Mouse (Mus musculus) skeletal muscle tissue, adult 2 months (tissue): ENCODE results near the gene Ezh1.

ENCODE experiments used
- DNase-seq: peaks from one replicate; pipeline ENCODE4 v3.0.0-alpha.2; 2012; ENCODE audit warnings: low read depth, low spot score

Gene Ezh1

GRCm38 (mm10) chr11:101211970-101212369 lies 14.3 kb downstream of the Ezh1 start:
- peak; percentile 64 for DNase-seq

- no peak for DNase-seq
Observed at GRCm38 (mm10) chr11:101200986-101201385, 25.3 kb downstream of the Ezh1 start.

GRCm38 (mm10) chr11:101199555-101199954 lies 26.7 kb downstream of the Ezh1 start:
- no peak for DNase-seq

- no peak for DNase-seq
Observed at GRCm38 (mm10) chr11:101196175-101196574, 30.1 kb downstream of the Ezh1 start.

- DNase-seq, result no peak
Observed at GRCm38 (mm10) chr11:101195571-101195970, 30.7 kb downstream of the Ezh1 start.

- no peak for DNase-seq
Observed at GRCm38 (mm10) chr11:101195101-101195500, 31.2 kb downstream of the Ezh1 start.

GRCm38 (mm10) chr11:101194643-101195042 lies 31.6 kb downstream of the Ezh1 start:
- no peak for DNase-seq

- DNase-seq, result no peak
Observed at GRCm38 (mm10) chr11:101194137-101194536, 32.1 kb downstream of the Ezh1 start.

GRCm38 (mm10) chr11:101193076-101193475 lies 33.2 kb downstream of the Ezh1 start:
- no peak for DNase-seq

- no peak for DNase-seq
Observed at GRCm38 (mm10) chr11:101192646-101193045, 33.6 kb downstream of the Ezh1 start.

- DNase-seq, result no peak
Observed at GRCm38 (mm10) chr11:101191919-101192470, 34.3 kb downstream of the Ezh1 start.

GRCm38 (mm10) chr11:101190913-101191907 lies 35.1 kb downstream of the Ezh1 start:
- no peak for DNase-seq

- DNase-seq, result no peak
Observed at GRCm38 (mm10) chr11:101190181-101190912, 35.9 kb downstream of the Ezh1 start.

- DNase-seq, result peak; percentile 92
Observed at GRCm38 (mm10) chr11:101189495-101190180, 36.6 kb downstream of the Ezh1 start.

GRCm38 (mm10) chr11:101188166-101188805 lies 38.0 kb downstream of the Ezh1 start:
- DNase-seq, result no peak

- DNase-seq, result no peak
Observed at GRCm38 (mm10) chr11:101187541-101187940, 38.7 kb downstream of the Ezh1 start.

GRCm38 (mm10) chr11:101186526-101187247 lies 39.6 kb downstream of the Ezh1 start:
- DNase-seq, result no peak

GRCm38 (mm10) chr11:101185441-101185840 lies 40.8 kb downstream of the Ezh1 start:
- no peak for DNase-seq

GRCm38 (mm10) chr11:101184984-101185383 lies 41.3 kb downstream of the Ezh1 start:
- no peak for DNase-seq

GRCm38 (mm10) chr11:101182771-101183517 lies 43.3 kb downstream of the Ezh1 start:
- DNase-seq, result no peak
